Comparison of ENCODE assay signal across 8 mouse cellular contexts in genomic region chr8:116943555-116944384, GRCm38 (mm10). TPM values are rescaled to one million over a fixed set of nuclear protein-coding genes. Genes with fewer than 3 reads are reported as not detected.
DNase-seq lines count a peak whose midpoint lies in the region; ATAC-seq lines count a peak whose summit lies in the region.

No protein-coding gene starts in this region.

- WGBS in embryonic facial prominence, embryonic 12.5 days, result 1% methylated on average over 62 of the region's 62 CpGs
- under 1% methylated on average over 62 of the region's 62 CpGs for WGBS in heart, embryonic 15.5 days
- under 1% methylated on average over 62 of the region's 62 CpGs for WGBS in lung, embryonic 16.5 days

- no peak overlapping the region for H3K27ac ChIP-seq in embryonic facial prominence, embryonic 12.5 days
- peak overlapping the region; percentile 64 for H3K27ac ChIP-seq in heart, embryonic 15.5 days
- H3K27ac ChIP-seq in lung, embryonic 16.5 days (ENCODE audit: low read length), result peak overlapping the region; percentile 32

- H3K4me1 ChIP-seq in embryonic facial prominence, embryonic 12.5 days, result peaks cover 12% of the 10 kb centered on the region
- H3K4me1 ChIP-seq in heart, embryonic 15.5 days (replicated peaks), result peaks cover 52% of the 10 kb centered on the region
- peaks cover 31% of the 10 kb centered on the region for H3K4me1 ChIP-seq in lung, embryonic 16.5 days (replicated peaks; ENCODE audit: control insufficient read depth, insufficient read depth, low read length)

- peak overlapping the region; percentile 94 for H3K4me3 ChIP-seq in embryonic facial prominence, embryonic 12.5 days
- H3K4me3 ChIP-seq in heart, embryonic 15.5 days, result peak overlapping the region; percentile 98
- peak overlapping the region; percentile 80 for H3K4me3 ChIP-seq in lung, embryonic 16.5 days (ENCODE audit: low read length)

- no peaks in the 10 kb centered on the region for H3K9me3 ChIP-seq in embryonic facial prominence, embryonic 12.5 days
- no peaks in the 10 kb centered on the region for H3K9me3 ChIP-seq in heart, embryonic 15.5 days (replicated peaks)
- no peaks in the 10 kb centered on the region for H3K9me3 ChIP-seq in lung, embryonic 16.5 days (ENCODE audit: control insufficient read depth, low read length)

- no peaks in the 10 kb centered on the region for H3K27me3 ChIP-seq in embryonic facial prominence, embryonic 12.5 days
- H3K27me3 ChIP-seq in heart, embryonic 15.5 days, result no peaks in the 10 kb centered on the region
- H3K27me3 ChIP-seq in lung, embryonic 16.5 days (ENCODE audit: control insufficient read depth, insufficient read depth, low read depth, low read length), result no peaks in the 10 kb centered on the region

- H3K4me2 ChIP-seq in embryonic facial prominence, embryonic 12.5 days (replicated peaks), result peak overlapping the region; percentile 94
- H3K4me2 ChIP-seq in heart, embryonic 15.5 days, result peak overlapping the region; percentile 86
- peak overlapping the region; percentile 93 for H3K4me2 ChIP-seq in lung, embryonic 16.5 days (ENCODE audit: low read depth, low read length)

- 0 out of 2 replicates have a peak, but pooled peaks have one; percentile 19 for ATAC-seq in embryonic facial prominence, embryonic 12.5 days (ENCODE audit: insufficient number of reproducible peaks, insufficient read depth, low FRiP score, low TSS enrichment)
- ATAC-seq in heart, embryonic 15.5 days (replicated peaks; ENCODE audit: insufficient number of reproducible peaks, insufficient read depth, low FRiP score, low read depth), result peak; percentile 55
- peak; percentile 56 for ATAC-seq in lung, embryonic 16.5 days (ENCODE audit: low read depth)
- ATAC-seq in neutrophil, adult 5-6 weeks (ENCODE audit: extremely low read depth, insufficient number of reproducible peaks, low FRiP score, poor library complexity, severe bottlenecking), result 0 out of 2 replicates have a peak, but pooled peaks have one; percentile 9

- H3K9ac ChIP-seq in embryonic facial prominence, embryonic 12.5 days, result peak overlapping the region; percentile 82
- H3K9ac ChIP-seq in heart, embryonic 15.5 days, result peak overlapping the region; percentile 94
- H3K9ac ChIP-seq in lung, embryonic 16.5 days (ENCODE audit: low read length), result peak overlapping the region; percentile 85

- H3K36me3 ChIP-seq in embryonic facial prominence, embryonic 12.5 days, result peaks cover 5% of the 10 kb centered on the region
- no peaks in the 10 kb centered on the region for H3K36me3 ChIP-seq in heart, embryonic 15.5 days
- H3K36me3 ChIP-seq in lung, embryonic 16.5 days (ENCODE audit: control insufficient read depth, insufficient read depth, low read length), result no peaks in the 10 kb centered on the region

- peak; percentile 70 for DNase-seq in 416B (ENCODE audit: low read depth)
- peak; percentile 55 for DNase-seq in NIH3T3 (ENCODE audit: low read depth)
- DNase-seq in kidney, postnatal 10 days, result peak; percentile 54
- peak; percentile 52 for DNase-seq in thymus, postnatal 14 days

RNA-seq across cellular contexts. Expression of gene Atmin, which starts 0.6 kb away (rescaled TPM):
- polyA plus RNA-seq in embryonic facial prominence, embryonic 12.5 days (2016; fragmentation: Nextera tagmentation; extraction: Ambion mirVana), result 12.5 and 12.6 TPM in 2 replicates
- 7.9 and 10.5 TPM in 2 replicates for polyA plus RNA-seq in heart, embryonic 15.5 days (2015; fragmentation: Nextera tagmentation; extraction: Ambion mirVana)
- polyA plus RNA-seq in lung, embryonic 16.5 days (2015; fragmentation: Nextera tagmentation; extraction: Ambion mirVana), result 13.4 and 14.4 TPM in 2 replicates
- total RNA-seq in neutrophil, adult 5-6 weeks (2017), result 10.4 and 12.1 TPM in 2 replicates

RNA-seq across cellular contexts. Expression of gene Cenpn, which starts 22.2 kb away (rescaled TPM):
- 43.5 TPM in 2 replicates for polyA plus RNA-seq in embryonic facial prominence, embryonic 12.5 days (2016; fragmentation: Nextera tagmentation; extraction: Ambion mirVana)
- polyA plus RNA-seq in heart, embryonic 15.5 days (2015; fragmentation: Nextera tagmentation; extraction: Ambion mirVana), result 22.9 and 26.5 TPM in 2 replicates
- 44.7 and 44.8 TPM in 2 replicates for polyA plus RNA-seq in lung, embryonic 16.5 days (2015; fragmentation: Nextera tagmentation; extraction: Ambion mirVana)
- 2.0 and 2.8 TPM in 2 replicates for total RNA-seq in neutrophil, adult 5-6 weeks (2017)

RNA-seq across cellular contexts. Expression of gene Cmc2, which starts 22.5 kb away (rescaled TPM):
- 74.5 and 79.6 TPM in 2 replicates for polyA plus RNA-seq in embryonic facial prominence, embryonic 12.5 days (2016; fragmentation: Nextera tagmentation; extraction: Ambion mirVana)
- 98.4 and 142 TPM in 2 replicates for polyA plus RNA-seq in heart, embryonic 15.5 days (2015; fragmentation: Nextera tagmentation; extraction: Ambion mirVana)
- 92.3 and 92.9 TPM in 2 replicates for polyA plus RNA-seq in lung, embryonic 16.5 days (2015; fragmentation: Nextera tagmentation; extraction: Ambion mirVana)
- total RNA-seq in neutrophil, adult 5-6 weeks (2017), result 2.8 and 4.3 TPM in 2 replicates

RNA-seq across cellular contexts. Expression of gene 1700030J22Rik, which starts 35.0 kb away (rescaled TPM):
- 2.3 and 2.6 TPM in 2 replicates for polyA plus RNA-seq in embryonic facial prominence, embryonic 12.5 days (2016; fragmentation: Nextera tagmentation; extraction: Ambion mirVana)
- 0.58 and 0.77 TPM in 2 replicates for polyA plus RNA-seq in heart, embryonic 15.5 days (2015; fragmentation: Nextera tagmentation; extraction: Ambion mirVana)
- polyA plus RNA-seq in lung, embryonic 16.5 days (2015; fragmentation: Nextera tagmentation; extraction: Ambion mirVana), result 3.4 TPM in 2 replicates
- 1.7 TPM in 1 of 2 replicates, not detected in the other for total RNA-seq in neutrophil, adult 5-6 weeks (2017)

RNA-seq across cellular contexts. Expression of gene Gcsh, which starts 49.6 kb away (rescaled TPM):
- 125 and 127 TPM in 2 replicates for polyA plus RNA-seq in embryonic facial prominence, embryonic 12.5 days (2016; fragmentation: Nextera tagmentation; extraction: Ambion mirVana)
- polyA plus RNA-seq in heart, embryonic 15.5 days (2015; fragmentation: Nextera tagmentation; extraction: Ambion mirVana), result 66.1 and 78.2 TPM in 2 replicates
- polyA plus RNA-seq in lung, embryonic 16.5 days (2015; fragmentation: Nextera tagmentation; extraction: Ambion mirVana), result 92.2 and 95.9 TPM in 2 replicates
- total RNA-seq in neutrophil, adult 5-6 weeks (2017), result 4.7 and 10.5 TPM in 2 replicates
